Mouse (Mus musculus) left cerebral cortex, postnatal 14 days (tissue): ENCODE measurements around the gene Vps13d. TPM values are rescaled to one million over a fixed set of nuclear protein-coding genes. Genes with fewer than 3 reads are reported as not detected.
"Not testable (repeated sequence)": the region's sequence is repeated elsewhere in the genome, so short reads cannot be mapped to it uniquely, and the experiment has no call there.

Experiments
- DNase-seq, 2 experiments: peaks; one replicate each; pipeline ENCODE4 v3.0.0; 2021 to 2022; ENCODE audit warnings: low spot score in 2 of 2, mixed read lengths in 1 of 2
- intact Hi-C: fragments of 180-260 bp; cut with DNase I; formaldehyde crosslinking; loops from one replicate; pipeline ENCODE4 v1.15.1; 2025
- total RNA-seq, 2 experiments: library from RNA; stranded (reverse); gene quantifications; 2 replicates each; pipeline ENCODE4 v1.2.3; 2021

Gene Vps13d
- total RNA-seq, 2 experiments from 2014 or later: 55.5 to 56.5 TPM

GRCm38 (mm10) chr4:145165542-145165941, 29.3 kb downstream of the Vps13d start:
- intact Hi-C loops, DNase-seq: not testable (repeated sequence)

- intact Hi-C loops: no loop called here
- no peak for DNase-seq
These were observed 30.7 kb downstream of the Vps13d start for GRCm38 (mm10) chr4:145164111-145164510.

- DNase-seq: no peak
- intact Hi-C loops: no loop called here
These were observed 33.6 kb downstream of the Vps13d start for GRCm38 (mm10) chr4:145161243-145161642.

DNA sequence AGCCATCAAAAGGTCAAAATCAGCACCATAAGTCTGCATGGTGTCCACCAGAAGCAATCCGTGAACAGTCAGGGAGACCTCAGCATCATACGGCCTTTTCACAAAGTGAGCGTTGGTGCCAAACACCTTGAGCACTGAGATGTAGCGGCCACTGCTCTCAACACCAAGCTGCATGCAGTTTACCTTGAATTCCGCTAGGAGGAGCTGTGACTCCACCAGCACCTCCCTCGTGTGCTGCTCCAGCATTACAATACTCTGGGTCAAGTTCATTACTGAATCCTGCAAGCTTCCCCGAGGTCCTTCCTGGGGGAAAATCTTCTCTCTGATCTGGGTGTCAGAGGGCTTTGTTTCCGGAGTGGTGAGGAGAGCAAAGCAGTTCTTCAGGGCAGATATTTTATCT, 38.8 kb downstream of the Vps13d start:
- peak; percentile 49 to 61 for DNase-seq
- intact Hi-C loops: loop anchor here (10.0 kb wide), 1 partner anchor 139 kb away; no protein-coding TSS in a partner anchor

DNA sequence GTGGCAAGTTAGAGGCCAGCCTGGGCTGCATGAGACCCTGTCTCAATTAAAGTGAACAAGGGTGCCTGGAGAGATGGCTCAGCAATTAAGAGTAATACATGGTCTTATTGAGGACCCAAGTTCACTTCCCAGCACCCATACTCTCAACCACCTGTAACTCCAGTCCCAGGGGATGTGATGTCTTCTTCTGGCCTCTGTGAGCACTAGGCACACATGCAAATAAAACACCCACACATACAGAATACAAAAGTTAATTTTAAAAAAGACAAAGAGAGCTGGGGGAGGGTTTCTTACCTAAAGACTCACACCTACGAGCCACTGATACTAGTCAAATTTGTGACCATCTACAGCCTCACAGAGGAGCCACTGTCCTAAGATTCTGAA, 43.7 kb downstream of the Vps13d start:
- no peak for DNase-seq
- intact Hi-C loops: loop anchor here (10.0 kb wide), 1 partner anchor 144 kb away; no protein-coding TSS in a partner anchor

DNA sequence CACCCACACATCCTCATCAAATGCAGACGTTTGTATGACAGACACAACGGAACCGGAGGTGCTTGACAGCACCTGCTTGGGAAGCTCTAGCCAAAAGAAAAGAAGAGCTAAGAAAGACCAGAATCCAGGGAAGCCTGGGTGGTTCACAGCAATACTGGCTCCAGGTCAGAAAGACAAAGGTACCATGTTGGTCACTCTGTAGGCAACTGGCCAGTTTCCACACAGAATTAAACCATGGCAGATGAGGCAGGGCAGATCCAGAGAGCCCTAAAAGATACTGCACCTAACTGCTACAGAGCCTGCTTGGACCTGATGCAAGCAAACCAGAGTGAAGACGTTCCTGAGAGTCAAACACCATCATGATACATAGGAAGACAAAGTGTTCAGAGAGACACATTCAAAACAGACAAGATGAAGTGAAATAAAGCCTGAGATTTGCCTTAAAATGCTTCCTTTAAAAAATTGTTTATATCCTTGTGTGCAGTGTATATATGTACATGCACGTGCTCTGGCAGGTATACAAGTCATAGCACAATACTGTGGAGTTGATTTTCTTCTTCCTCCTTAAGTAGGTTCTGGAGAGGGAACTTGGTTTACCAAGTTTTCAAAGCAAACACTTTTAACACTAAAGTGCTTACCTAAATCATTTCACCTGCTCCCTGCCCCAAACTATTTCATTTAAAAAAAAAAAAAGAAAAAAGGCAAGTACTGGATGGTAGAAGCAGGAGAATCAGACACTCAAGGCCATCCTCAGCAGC, 44.3 kb downstream of the Vps13d start:
- no peak for DNase-seq
- intact Hi-C loops: loop anchor here (10.0 kb wide), 1 partner anchor 144 kb away; no protein-coding TSS in a partner anchor

GRCm38 (mm10) chr4:145147006-145147961, 47.5 kb downstream of the Vps13d start:
- intact Hi-C loops: no loop called here
- no peak for DNase-seq

GRCm38 (mm10) chr4:145143533-145143932, 51.3 kb downstream of the Vps13d start:
- intact Hi-C loops: no loop called here
- no peak for DNase-seq

DNA sequence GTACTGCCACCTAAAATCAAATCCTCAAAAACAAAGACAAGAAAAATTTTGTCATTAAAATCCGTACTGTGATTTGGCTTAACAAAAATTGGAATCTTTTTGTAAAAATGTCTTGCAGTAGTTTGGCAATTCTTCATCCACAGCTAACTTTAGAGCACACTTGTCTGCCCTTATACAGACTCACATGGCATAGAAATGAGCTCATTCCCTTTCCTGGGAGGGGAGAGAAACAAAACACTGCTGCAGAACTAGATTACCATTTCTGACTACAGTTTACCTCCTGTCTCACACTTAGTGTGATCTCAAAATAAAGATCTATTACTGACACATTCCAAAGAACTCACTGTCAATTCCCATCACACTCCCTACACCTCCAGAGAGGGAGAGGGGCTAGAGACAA, 58.1 kb downstream of the Vps13d start:
- no peak for DNase-seq
- intact Hi-C loops: no loop called here

GRCm38 (mm10) chr4:145135473-145135872, 59.3 kb downstream of the Vps13d start:
- intact Hi-C loops: no loop called here
- no peak for DNase-seq

DNA sequence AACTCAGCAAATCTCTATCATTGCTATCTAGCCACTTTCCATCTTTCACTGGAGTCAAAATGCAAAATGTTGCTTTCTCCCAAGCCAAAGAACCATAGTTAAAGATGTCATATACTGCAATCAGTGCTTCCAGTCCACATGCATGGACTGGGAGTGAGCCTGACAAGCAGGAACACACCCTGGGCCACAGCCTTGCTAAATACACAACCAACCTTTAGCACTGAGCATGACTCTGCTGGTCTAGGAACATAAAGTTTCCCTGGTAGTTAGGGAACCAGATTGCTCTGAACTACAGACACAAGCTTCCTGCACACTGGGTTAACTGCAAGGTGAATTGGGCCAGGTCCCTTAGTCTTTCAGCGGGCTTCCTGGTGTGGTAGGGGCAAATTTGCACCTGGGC, 64.0 kb downstream of the Vps13d start:
- no peak for DNase-seq
- intact Hi-C loops: no loop called here

GRCm38 (mm10) chr4:145129956-145130548, 64.8 kb downstream of the Vps13d start:
- DNase-seq: peak; percentile 50 to 69

GRCm38 (mm10) chr4:145125463-145126220, 69.2 kb downstream of the Vps13d start:
- peak in 1 of 2 experiments; percentile 42 for DNase-seq
- intact Hi-C loops: loop anchor here (10.0 kb wide), 1 partner anchor 361 kb away; no protein-coding TSS in a partner anchor

More at GRCm38 (mm10) chr4:145129956-145130548, 64.8 kb downstream of the Vps13d start:
- intact Hi-C loops: loop anchor here (10.0 kb wide), 1 partner anchor 365 kb away; no protein-coding TSS in a partner anchor

DNA sequence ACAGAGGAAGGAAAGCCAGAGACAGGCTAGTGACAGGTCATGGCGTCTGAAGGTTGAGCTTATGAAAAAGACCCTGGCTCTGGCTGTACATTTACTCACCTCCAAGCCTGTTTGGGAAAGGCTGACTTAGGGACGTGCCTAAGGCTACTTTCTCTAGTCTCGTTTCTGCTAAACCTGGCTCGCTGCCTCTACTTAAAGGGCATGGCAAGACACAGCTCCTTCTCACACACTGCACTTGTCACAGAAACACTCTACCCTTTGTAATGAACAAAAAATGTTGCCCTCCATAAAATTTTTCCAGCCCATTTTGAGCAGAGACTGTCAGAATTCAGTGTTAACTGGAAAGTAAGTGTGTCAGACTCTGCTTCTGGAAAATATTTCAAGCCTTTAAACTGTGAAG, 70.4 kb downstream of the Vps13d start:
- no peak for DNase-seq

GRCm38 (mm10) chr4:145111641-145112040, 83.2 kb downstream of the Vps13d start:
- DNase-seq: no peak
- intact Hi-C loops: no loop called here

More for the DNA sequence above, 70.4 kb downstream of the Vps13d start:
- intact Hi-C loops: loop anchor here (10.0 kb wide), 1 partner anchor 360 kb away; no protein-coding TSS in a partner anchor

DNA sequence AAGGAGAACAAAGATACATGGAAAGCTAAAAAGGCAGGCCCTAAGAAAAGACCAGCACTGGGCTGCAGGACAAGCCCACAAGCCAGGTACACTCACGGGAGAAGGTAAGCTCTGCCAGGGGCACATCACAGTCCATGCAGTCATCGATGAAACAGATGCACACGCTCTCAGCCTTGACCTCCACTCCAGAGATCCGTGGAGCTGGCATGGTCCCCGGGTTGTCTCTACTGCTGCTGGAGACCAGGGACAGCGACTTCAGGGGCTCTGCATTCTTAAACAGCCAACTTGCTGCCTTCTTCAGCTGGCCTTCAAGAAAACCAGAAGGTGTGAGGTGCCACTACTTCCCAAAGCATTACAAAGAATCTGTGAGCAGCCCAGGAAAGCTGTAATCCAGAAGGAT, 84.1 kb downstream of the Vps13d start:
- no peak for DNase-seq
- intact Hi-C loops: no loop called here

DNA sequence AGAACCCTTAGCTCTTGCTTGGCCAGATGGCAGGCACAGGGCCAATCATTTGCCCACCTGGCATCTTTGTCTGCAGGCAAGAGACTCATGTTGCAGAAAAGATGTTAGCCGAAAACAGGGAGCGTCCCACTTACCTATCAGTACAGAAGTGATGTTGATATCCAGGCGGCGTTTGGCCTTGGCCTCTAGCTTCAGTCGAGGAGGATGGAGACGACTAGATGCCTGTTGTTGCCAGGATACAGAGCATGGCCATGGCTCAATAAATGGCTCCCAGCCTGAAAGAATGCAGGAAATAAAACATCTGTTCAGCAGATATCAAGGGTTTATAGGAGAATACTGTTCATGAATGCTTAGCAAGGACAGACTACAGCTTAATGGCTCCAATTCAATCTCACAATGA, 88.0 kb downstream of the Vps13d start:
- no peak for DNase-seq
- intact Hi-C loops: loop anchor here (10.0 kb wide), 1 partner anchor 212 kb away; the partner anchor contains the start of gene Dhrs3

GRCm38 (mm10) chr4:145105319-145105718, 89.5 kb downstream of the Vps13d start:
- DNase-seq: peak in 1 of 2 experiments; percentile 39
- intact Hi-C loops: loop anchor here (10.0 kb wide), 1 partner anchor 211 kb away; the partner anchor contains the start of gene Dhrs3

DNA sequence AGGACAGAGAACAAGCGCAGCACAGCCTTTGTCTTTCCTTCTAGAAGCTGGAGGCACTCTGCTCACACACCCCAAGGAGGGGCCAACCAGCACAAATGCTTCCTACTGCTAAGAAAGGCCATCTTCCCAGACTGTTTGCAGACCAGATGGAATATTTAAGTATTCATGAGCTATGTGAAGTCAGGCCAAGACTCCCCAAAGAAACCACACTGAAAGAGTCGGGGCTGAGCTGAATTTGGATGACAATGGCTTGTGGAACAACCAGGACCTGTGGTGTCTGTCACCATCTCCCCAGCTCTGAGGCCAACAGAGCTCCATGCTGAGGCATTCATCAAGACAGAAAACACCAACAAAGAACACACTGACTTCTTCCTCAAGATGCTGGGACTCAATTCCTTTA, 89.9 kb downstream of the Vps13d start:
- intact Hi-C loops: loop anchor here (10.0 kb wide), 1 partner anchor 210 kb away; the partner anchor contains the start of gene Dhrs3
- peak; percentile 23 to 33 for DNase-seq
